Comparison of ENCODE assay signal across 8 mouse cellular contexts in the genomic region with DNA sequence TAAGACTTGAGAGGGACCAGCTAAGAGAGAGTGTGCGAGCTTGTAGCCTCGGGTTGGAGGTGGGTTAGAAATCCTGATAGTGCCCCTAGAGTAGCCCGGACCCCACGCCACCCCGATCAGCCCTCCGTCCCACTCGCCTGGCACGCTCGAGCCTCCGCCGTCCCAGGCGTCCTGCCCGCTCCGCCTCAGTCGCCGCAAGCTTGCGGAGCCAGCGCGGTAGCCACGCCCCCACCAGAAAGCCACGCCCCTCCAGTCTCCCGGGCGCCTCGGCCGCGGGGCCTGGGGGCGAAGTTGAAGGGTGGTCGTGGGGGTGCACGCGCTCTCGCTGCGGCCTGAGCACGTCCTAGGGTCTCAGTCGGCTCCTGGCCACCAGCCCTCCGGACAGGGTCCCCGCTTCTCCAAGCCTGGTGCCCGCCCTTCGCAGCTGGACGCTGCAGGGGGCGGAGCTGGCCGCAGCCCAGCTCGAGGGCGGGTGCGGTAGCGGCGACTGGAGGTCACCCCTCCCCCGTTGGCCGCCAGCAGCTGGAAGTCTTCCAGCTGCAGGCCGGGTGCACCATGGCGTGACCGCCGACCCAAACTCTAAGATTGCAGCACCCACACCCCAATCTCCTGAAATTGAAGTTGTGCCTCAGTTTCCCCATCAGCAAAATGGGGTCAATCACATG. TPM values are rescaled to one million over a fixed set of nuclear protein-coding genes. Genes with fewer than 3 reads are reported as not detected.
DNase-seq lines count a peak whose midpoint lies in the region; ATAC-seq lines count a peak whose summit lies in the region.

A gene (minus strand): TSS at position 400 of the 665 bp plus-strand sequence.

- no peaks in the 10 kb centered on the region for H3K9me3 ChIP-seq in hindbrain, embryonic 15.5 days
- peaks cover 13% of the 10 kb centered on the region for H3K9me3 ChIP-seq in megakaryocyte, embryonic 14.5 days

- peak; percentile 47 for DNase-seq in WW6 (ENCODE audit: low read depth, low spot score)
- DNase-seq in cerebellum, postnatal 36 days: peak; percentile 63 to 73
- DNase-seq in gastrocnemius, adult 18-20 months (ENCODE audit: low spot score): peak; percentile 91
- peak; percentile 43 to 54 for DNase-seq in left cerebral cortex, adult 8-10 months (ENCODE audit: low spot score in 2 of 2)
- DNase-seq in right cerebral cortex, postnatal 14 days: peak; percentile 69
- peak; percentile 86 to 93 for DNase-seq in urinary bladder, postnatal 4 days (ENCODE audit: low spot score in 2 of 2)

- peaks cover 7% of the 10 kb centered on the region for H3K27me3 ChIP-seq in hindbrain, embryonic 15.5 days
- peaks cover 68% of the 10 kb centered on the region for H3K27me3 ChIP-seq in megakaryocyte, embryonic 14.5 days (replicated peaks)

- WGBS in hindbrain, embryonic 15.5 days: under 1% methylated on average over 47 of the region's 52 CpGs

- peak within 1 kb of the TSS; percentile 83 for H3K4me2 ChIP-seq in hindbrain, embryonic 15.5 days

- peak within 1 kb of the TSS; percentile 67 for H3K27ac ChIP-seq in hindbrain, embryonic 15.5 days (replicated peaks)

- peak within 1 kb of the TSS; percentile 53 for H3K9ac ChIP-seq in hindbrain, embryonic 15.5 days

- no peaks in the 10 kb centered on the region for H3K36me3 ChIP-seq in hindbrain, embryonic 15.5 days
- H3K36me3 ChIP-seq in megakaryocyte, embryonic 14.5 days (replicated peaks; ENCODE audit: low read length): peaks cover 19% of the 10 kb centered on the region

- ATAC-seq in hindbrain, embryonic 15.5 days (ENCODE audit: low FRiP score, low read depth): peak; percentile 70

- H3K4me3 ChIP-seq in hindbrain, embryonic 15.5 days: peak within 1 kb of the TSS; percentile 66
- peak within 1 kb of the TSS; percentile 94 for H3K4me3 ChIP-seq in megakaryocyte, embryonic 14.5 days (replicated peaks)

- peaks cover 12% of the 10 kb centered on the region for H3K4me1 ChIP-seq in hindbrain, embryonic 15.5 days (replicated peaks)
- H3K4me1 ChIP-seq in megakaryocyte, embryonic 14.5 days: peaks cover 38% of the 10 kb centered on the region

RNA-seq across cellular contexts. Expression of the gene that starts here (rescaled TPM):
- total RNA-seq in gastrocnemius, adult 18-20 months (2021): 10 to 100 TPM; 12.6 to 14.3 TPM
- 5.2 and 5.8 TPM in 2 replicates for polyA plus RNA-seq in hindbrain, embryonic 15.5 days (2015; fragmentation: Nextera tagmentation; extraction: Ambion mirVana)
- total RNA-seq in left cerebral cortex, adult 8-10 months (2022): 10 to 100 TPM in 1 of 4 experiments, 1 to 10 TPM in 3; 9.1 to 10.9 (median 9.6) TPM
- polyA plus RNA-seq in megakaryocyte, embryonic 14.5 days (2012; ENCODE audit: insufficient read depth, low replicate concordance): 0.51 TPM in 1 of 2 replicates, not detected in the other

Comparison
In these comparisons a context has a peak if more than half of its experiments do, and no peak if none do; other contexts are left out.
1. Peak in every context shown above with its lines: DNase-seq, ATAC-seq, H3K4me3 ChIP-seq and H3K27ac ChIP-seq.